Mouse (Mus musculus): ENCODE data around the gene Acvrl1. TPM values are rescaled to one million over a fixed set of nuclear protein-coding genes. Genes with fewer than 3 reads are reported as not detected.

Acvrl1 gene
- total RNA-seq, 2 experiments from 2014 or later = 22.3 to 31.1 TPM

DNA sequence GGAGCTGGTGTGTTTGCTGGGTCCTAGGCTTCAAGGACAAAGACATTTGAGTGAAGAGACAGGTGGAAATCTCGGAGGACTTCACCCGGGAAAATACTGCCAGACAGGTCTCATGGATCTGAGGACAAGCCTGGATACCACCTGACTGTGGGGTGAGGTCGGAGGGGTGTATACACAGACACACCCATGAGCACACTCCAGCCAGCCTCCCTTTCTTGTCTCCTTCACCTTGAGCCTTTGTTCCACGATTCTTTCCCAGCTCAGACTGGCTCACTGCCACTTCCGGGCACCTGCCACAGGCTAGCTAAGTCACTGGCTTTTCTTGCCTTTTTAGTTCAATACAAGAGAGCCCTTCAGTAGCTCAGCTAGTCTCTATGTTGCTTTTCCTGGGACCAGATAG is 36.0 kb downstream of the Acvrl1 start:
- no peak for DNase-seq
- intact Hi-C loops (cut with DNase I) = no loop called here

DNA sequence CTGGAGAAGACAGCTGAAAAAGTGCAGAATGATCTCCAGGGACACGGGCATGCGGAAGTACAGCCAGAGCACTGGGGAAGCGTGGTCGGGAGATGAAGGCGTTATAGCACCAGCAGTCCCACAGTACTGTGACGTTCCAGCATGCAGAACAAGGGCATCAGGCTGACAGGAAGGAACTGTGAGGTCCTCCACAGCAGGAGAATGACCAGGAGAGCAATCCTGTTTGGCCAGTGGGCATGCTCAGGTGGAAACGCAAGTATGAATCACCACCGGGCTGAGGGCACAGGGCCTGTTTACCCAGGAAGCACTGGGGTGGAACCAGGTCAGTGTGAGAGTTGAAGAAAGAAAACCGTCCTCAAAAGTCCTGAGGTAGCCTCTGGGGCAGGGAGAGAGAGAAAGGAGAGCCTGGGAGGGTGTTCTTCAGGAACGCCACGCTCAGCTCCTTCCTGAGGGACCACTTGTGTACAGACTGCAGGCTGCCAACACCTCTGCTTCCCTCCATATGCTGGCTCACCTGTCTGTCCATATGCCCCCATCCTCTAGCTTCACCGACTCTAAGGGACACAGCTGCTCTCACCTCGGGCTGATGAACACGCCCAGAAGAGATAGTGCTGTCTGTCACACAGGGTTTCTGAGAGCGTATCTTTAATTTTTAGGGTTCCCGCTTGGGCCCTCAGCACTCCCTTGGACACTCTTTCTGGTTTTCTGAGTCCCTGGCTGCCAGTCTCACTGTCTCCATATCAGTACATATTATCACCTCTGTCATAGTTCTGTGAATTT is 37.5 kb downstream of the Acvrl1 start:
- DNase-seq = no peak
- intact Hi-C loops (cut with DNase I) = no loop called here

- DNase-seq = no peak
- intact Hi-C loops (cut with DNase I) = no loop called here
Observed at GRCm38 (mm10) chr15:101167553-101167952, 39.2 kb downstream of the Acvrl1 start.

GRCm38 (mm10) chr15:101169910-101170309 is 41.6 kb downstream of the Acvrl1 start:
- intact Hi-C loops (cut with DNase I) = no loop called here
- no peak for DNase-seq

DNA sequence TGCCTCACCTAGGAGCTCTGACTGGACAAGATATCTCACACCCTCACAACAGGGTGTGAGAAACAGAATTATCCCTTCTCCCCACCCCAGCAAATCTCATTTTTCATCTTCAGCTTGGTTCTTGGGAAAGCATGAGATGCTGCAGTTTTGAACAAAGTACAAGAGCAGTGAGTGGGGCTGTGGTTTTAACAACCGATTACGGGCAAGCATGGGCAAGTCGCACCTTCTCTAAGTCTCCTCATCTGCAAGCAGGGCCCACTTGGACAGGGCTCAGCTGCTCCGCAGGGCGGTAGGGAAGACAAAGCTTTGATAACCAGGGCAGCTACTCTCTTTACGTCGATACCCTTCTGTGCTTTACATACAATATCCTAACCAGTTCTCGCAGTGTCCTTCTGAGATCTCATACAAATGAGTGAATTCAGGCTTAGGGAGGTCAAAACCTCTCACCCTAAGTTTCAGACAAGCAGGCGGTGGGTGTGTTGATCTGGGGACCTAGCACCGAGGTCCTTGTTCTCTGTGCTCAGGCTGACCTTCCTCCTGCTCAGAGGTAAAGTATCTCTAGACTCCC is 42.2 kb downstream of the Acvrl1 start:
- intact Hi-C loops (cut with DNase I) = no loop called here
- no peak for DNase-seq

- intact Hi-C loops (cut with DNase I) = no loop called here
Observed at GRCm38 (mm10) chr15:101171272-101171671, 43.0 kb downstream of the Acvrl1 start.

DNA sequence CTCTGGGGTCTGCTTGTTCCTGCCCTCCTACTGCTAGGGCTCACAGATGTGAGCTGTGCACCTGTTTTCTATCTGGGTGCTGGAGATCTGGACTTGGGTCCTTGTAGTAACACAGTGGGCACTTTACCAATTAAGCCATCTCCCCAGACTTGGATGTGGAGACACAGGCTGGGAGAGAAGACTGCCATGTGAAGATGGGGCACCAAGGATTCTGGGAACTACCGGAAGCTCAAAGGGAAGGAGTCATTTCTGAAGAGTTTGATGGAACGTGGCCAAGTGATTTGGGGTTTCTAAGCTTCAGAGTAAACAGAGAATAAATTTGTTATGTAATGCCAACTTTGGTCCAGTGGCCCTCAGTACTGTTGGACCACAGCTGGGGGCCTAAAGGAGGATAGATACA is 43.7 kb downstream of the Acvrl1 start:
- intact Hi-C loops (cut with DNase I) = loop anchor here (2.0 kb wide), 1 partner anchor 23 kb away; no protein-coding TSS in a partner anchor
- no peak for DNase-seq

More at GRCm38 (mm10) chr15:101171272-101171671, 43.0 kb downstream of the Acvrl1 start:
- no peak for DNase-seq

DNA sequence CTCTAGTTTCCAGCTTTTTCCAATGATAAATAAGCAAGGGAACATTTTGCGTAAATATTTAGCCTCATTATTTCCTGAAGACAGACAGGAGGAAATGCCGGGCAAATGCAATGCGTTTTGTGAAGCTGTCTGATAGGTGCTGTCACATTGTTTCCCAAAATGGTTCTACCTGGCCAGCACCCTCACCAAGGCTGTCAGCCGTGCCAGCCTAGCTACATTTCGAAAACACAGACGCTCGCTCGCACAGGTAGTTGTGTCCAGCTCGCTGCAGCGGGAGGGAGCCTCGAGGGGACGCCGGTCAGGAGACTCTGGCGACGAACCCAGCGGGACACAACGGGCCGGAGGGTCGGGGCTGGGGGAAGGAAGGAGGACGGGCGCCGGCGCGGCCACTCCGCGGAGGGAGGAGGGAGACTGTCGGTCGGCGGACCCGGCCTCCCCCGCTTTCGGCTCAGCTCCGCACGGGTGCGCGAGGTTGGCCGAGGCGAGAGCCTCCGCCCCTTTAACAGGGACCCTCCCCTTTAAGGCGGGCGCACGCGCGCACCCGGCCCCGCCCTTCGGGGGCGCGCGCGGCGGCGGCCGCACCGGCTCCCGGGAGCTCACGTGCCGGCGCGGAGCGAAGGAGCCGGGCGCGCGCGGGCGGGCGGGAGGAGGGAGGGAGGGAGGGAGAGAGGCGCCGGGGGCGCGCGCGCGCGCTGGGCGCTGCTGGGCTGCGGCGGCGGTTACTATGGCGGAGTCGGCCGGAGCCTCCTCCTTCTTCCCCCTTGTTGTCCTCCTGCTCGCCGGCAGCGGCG is 45.3 kb downstream of the Acvrl1 start, which contains the start of gene Acvr1b:
Acvr1b (plus strand) TSS at position 647 of the 791 bp plus-strand sequence.
- DNase-seq = peak; percentile 89 to 94
- intact Hi-C loops (cut with DNase I) = loop anchor here (2.0 kb wide), 1 partner anchor 25 kb away; no protein-coding TSS in a partner anchor

- intact Hi-C loops (cut with DNase I) = no loop called here
- no peak for DNase-seq
Observed at GRCm38 (mm10) chr15:101174294-101175130, 46.2 kb downstream of the Acvrl1 start.

- no peak for DNase-seq
- intact Hi-C loops (cut with DNase I) = no loop called here
Observed at GRCm38 (mm10) chr15:101175131-101175460, 46.8 kb downstream of the Acvrl1 start.

GRCm38 (mm10) chr15:101175613-101176283 is 47.4 kb downstream of the Acvrl1 start:
- intact Hi-C loops (cut with DNase I) = no loop called here

DNA sequence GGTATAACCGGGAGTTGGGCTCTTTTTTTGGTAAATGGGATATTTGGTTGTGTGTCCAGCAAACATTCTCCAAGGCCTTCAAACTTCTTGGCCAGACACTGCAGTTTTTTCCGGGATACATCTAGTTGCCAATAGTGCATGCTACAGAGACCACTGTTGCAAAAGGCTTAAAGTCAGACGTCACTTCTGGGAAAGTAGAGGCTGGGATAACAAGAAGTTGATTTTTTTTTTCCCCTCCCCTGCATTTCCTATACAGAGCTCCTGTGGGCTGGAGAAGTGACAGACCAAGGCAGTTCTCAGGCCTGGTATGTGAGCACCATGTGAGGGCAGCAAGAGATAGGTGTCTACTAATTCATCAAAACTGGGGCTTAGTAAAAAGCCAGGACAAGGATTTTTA is 48.0 kb downstream of the Acvrl1 start:
- no peak for DNase-seq
- intact Hi-C loops (cut with DNase I) = no loop called here

More at GRCm38 (mm10) chr15:101175613-101176283, 47.4 kb downstream of the Acvrl1 start:
- no peak for DNase-seq

GRCm38 (mm10) chr15:101176795-101177691 is 48.7 kb downstream of the Acvrl1 start:
- DNase-seq = no peak

DNA sequence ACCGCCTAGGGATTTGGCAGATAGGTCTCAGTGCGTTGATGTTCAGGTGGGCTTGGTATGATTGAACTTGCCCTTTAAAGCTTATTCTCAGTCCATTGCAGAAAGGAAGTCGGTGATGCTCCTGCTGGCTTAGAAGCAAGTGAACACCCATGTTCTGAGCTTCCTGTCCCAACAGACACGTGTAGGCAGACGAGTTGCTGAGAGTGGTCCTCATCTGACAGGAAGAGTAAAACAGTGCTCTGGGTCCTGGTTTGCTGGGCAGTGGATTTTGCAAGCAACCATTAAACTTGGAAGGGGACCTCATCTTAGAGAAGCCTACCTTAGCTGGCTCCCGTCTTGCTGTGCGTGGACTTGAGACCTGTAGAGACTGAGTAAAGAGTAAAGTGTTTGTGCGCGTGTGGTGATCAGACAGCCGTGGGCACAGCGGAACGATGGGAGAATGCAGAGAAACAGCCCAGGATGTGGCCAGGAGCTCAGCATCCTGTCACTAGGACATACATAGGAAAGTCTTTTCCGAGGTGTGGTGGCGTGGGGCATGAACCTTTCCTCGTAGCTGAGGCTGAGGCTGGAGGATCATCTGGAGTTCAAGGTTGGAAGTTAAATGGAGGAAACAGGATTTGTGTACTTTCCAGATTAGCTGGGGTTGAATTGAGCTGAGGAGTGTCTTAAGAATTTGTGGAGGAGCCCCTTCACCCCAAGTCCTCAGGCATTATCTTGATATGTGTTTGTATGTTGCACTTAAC is 52.2 kb downstream of the Acvrl1 start:
- intact Hi-C loops (cut with DNase I) = loop anchor here (10.0 kb wide), 1 partner anchor 406 kb away; no protein-coding TSS in a partner anchor
- no peak for DNase-seq

More at GRCm38 (mm10) chr15:101176795-101177691, 48.7 kb downstream of the Acvrl1 start:
- intact Hi-C loops (cut with DNase I) = no loop called here

- no peak for DNase-seq
- intact Hi-C loops (cut with DNase I) = loop anchor here (10.0 kb wide), 1 partner anchor 406 kb away; no protein-coding TSS in a partner anchor
Observed at GRCm38 (mm10) chr15:101181106-101181466, 52.8 kb downstream of the Acvrl1 start.

GRCm38 (mm10) chr15:101181500-101181899 is 53.2 kb downstream of the Acvrl1 start:
- intact Hi-C loops (cut with DNase I) = loop anchor here (10.0 kb wide), 1 partner anchor 407 kb away; no protein-coding TSS in a partner anchor
- DNase-seq = no peak

DNA sequence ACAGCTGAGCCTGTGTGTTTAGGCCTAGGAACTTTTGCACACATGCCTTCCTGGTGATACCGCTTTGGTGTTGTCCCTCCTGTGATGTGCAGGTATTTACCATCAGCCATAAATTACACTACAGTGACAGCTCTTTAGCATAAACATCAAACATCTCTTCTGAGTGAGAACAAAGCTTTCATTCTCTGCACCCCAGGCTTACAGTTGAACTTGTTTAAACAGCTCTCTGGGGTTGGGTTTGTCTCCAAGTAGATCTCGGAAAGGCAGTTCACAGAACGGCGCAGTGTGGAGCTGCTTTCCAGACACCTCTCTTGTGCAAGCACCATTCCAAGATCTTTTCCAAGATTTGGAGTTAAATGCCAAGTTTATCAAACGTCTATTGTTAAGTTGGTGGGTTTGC is 54.4 kb downstream of the Acvrl1 start:
- DNase-seq = no peak
- intact Hi-C loops (cut with DNase I) = loop anchor here (10.0 kb wide), 1 partner anchor 408 kb away; no protein-coding TSS in a partner anchor

DNA sequence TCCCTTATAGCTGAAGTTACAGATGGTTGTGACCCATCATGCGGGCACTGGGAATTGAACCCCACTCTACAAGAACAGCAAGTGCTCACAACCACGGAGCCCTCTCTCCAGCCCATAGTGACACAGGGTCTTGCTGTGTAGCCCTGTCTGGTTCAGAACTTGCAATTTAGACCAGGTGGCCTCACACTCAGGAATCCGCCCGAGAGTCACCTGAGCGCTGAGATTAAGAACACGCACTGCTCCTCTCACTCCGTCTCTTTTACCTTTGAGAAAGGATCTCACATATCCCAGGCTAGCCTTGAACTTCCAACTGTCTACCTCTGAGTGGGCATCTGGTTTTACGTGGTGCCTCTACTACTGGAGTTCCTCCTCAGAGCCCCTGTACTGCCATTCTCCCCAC is 56.0 kb downstream of the Acvrl1 start:
- intact Hi-C loops (cut with DNase I) = loop anchor here (10.0 kb wide), 1 partner anchor 409 kb away; no protein-coding TSS in a partner anchor
- no peak for DNase-seq

Data from heart, postnatal 36 days (tissue).